ENCODE assay signal across 33 mouse cellular contexts in the genomic region with DNA sequence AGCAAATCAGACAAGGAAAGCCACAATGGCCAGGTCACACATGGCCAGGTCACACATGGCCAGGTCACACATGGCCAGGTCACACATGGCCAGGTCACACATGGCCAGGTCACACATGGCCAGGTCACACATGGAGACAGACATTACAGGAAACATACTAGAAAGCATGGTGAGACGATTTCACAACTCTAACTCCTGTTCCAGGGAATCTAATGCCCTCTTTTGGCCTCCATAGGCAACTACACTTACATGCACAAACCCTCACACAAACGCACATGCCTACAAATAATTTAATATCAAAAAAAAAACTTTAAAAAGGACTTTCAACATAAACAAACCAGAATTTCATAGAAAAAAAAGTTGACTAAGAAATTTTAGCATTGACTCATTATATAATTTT. TPM values are rescaled to one million over a fixed set of nuclear protein-coding genes. Genes with fewer than 3 reads are reported as not detected.
DNase-seq lines count a peak whose midpoint lies in the region; ATAC-seq and TF ChIP-seq lines count a peak whose summit lies in the region.
"Had no signal": no experiment of that assay in that cellular context is flagged by ENCODE, and none has a peak within 500 bp of the region (broad histone marks: within the 10 kb centered on the region; RNA-seq: fewer than 3 reads in every experiment).

No protein-coding gene starts in this region.

- no peak for TF ChIP-seq EP300 in heart, adult 2 months (IDR thresholded peaks at IDR 0.05; ENCODE audit: insufficient read depth, low read depth, low read length)
- TF ChIP-seq EP300 in lung, postnatal 0 days (IDR thresholded peaks at IDR 0.05) = no peak

- DNase-seq in heart, adult 2 months = no peak
- no peak for DNase-seq in heart, postnatal 14 days
- DNase-seq in lung, postnatal 0 days (ENCODE audit: low spot score) = no peak
- no peak for DNase-seq in lung, adult 2 months
- DNase-seq in ZHBTc4 (ENCODE audit: low read depth, low spot score) = peak; percentile 19
- DNase-seq in urinary bladder, postnatal 36 days (ENCODE audit: low spot score in 2 of 2) = no peak
- DNase-seq in thymus, postnatal 36 days = no peak
- no peak for DNase-seq in midbrain, embryonic 11.5 days (ENCODE audit: low spot score, missing footprints)
- DNase-seq: adrenal gland, postnatal 36 days; cerebellum, adult 2 months; cerebellum, postnatal 14 days; forebrain, postnatal 0 days; heart, postnatal 10 days; kidney, adult 9 months; kidney, postnatal 14 days; lung, adult 18-20 months; lung, postnatal 14 days; right cerebral cortex, postnatal 25 days; thymus, adult 18-20 months had no signal

- H3K4me1 ChIP-seq in heart, adult 2 months (ENCODE audit: control insufficient read depth, insufficient read depth, low read length) = no peaks in the 10 kb centered on the region
- no peaks in the 10 kb centered on the region for H3K4me1 ChIP-seq in lung, postnatal 0 days (ENCODE audit: insufficient read depth, low read depth, low read length)
- H3K4me1 ChIP-seq in lung, adult 2 months (ENCODE audit: control insufficient read depth, insufficient read depth, low read length) = no peaks in the 10 kb centered on the region
- no peaks in the 10 kb centered on the region; the same call in 1 of the 2 replicates for H3K4me1 ChIP-seq in midbrain, embryonic 11.5 days (ENCODE audit: control insufficient read depth, insufficient read depth, low read length)
- H3K4me1 ChIP-seq: hindbrain, embryonic 10.5 days; limb, embryonic 13.5 days had no signal

- no peak overlapping the region for H3K9ac ChIP-seq in heart, adult 2 months (ENCODE audit: low read depth, low read length)
- H3K9ac ChIP-seq in lung, postnatal 0 days (replicated peaks; ENCODE audit: low read depth) = no peak overlapping the region
- H3K9ac ChIP-seq in midbrain, embryonic 11.5 days (ENCODE audit: low read length) = no peak overlapping the region
- H3K9ac ChIP-seq: forebrain, embryonic 12.5 days; forebrain, postnatal 0 days; heart, embryonic 13.5 days; limb, embryonic 13.5 days; midbrain, embryonic 15.5 days; neural tube, embryonic 15.5 days had no signal

- H3K27ac ChIP-seq in heart, adult 2 months = no peak overlapping the region
- no peak overlapping the region for H3K27ac ChIP-seq in lung, postnatal 0 days (ENCODE audit: low read length)
- H3K27ac ChIP-seq in midbrain, embryonic 11.5 days (ENCODE audit: low read depth, low read length) = no peak overlapping the region
- H3K27ac ChIP-seq: forebrain, embryonic 12.5 days; heart, embryonic 13.5 days; hindbrain, embryonic 10.5 days; left cerebral cortex, adult 2 months; limb, embryonic 13.5 days; midbrain, embryonic 15.5 days; neural tube, embryonic 15.5 days had no signal

- H3K9me3 ChIP-seq in lung, postnatal 0 days (ENCODE audit: low read length) = no peaks in the 10 kb centered on the region
- no peaks in the 10 kb centered on the region for H3K9me3 ChIP-seq in midbrain, embryonic 11.5 days (ENCODE audit: control insufficient read depth, low read length)
- H3K9me3 ChIP-seq: forebrain, embryonic 12.5 days; heart, embryonic 13.5 days; hindbrain, embryonic 10.5 days; limb, embryonic 13.5 days; midbrain, embryonic 15.5 days; neural tube, embryonic 15.5 days had no signal

- WGBS in heart, adult 2 months = 92% methylated on average over 2 of the region's 2 CpGs
- WGBS in lung, postnatal 0 days = 89% methylated on average over 2 of the region's 2 CpGs
- 83% methylated on average over 2 of the region's 2 CpGs for WGBS in lung, adult 2 months
- 97% methylated on average over 2 of the region's 2 CpGs for WGBS in midbrain, embryonic 11.5 days

- no peaks in the 10 kb centered on the region for H3K79me2 ChIP-seq in heart, adult 2 months (replicated peaks; ENCODE audit: control insufficient read depth, insufficient read depth, low read length)

- intact Hi-C loops in heart, adult 2 months (cut with DNase I) = no loop called here
- intact Hi-C loops in heart, postnatal 14 days (cut with DNase I) = no loop called here

- H3K27me3 ChIP-seq in heart, adult 2 months (ENCODE audit: control insufficient read depth, insufficient read depth, low read length) = no peaks in the 10 kb centered on the region
- H3K27me3 ChIP-seq in lung, postnatal 0 days (replicated peaks; ENCODE audit: insufficient read depth, low read length) = no peaks in the 10 kb centered on the region
- H3K27me3 ChIP-seq in midbrain, embryonic 11.5 days (ENCODE audit: control insufficient read depth, insufficient read depth, low read length) = no peaks in the 10 kb centered on the region
- H3K27me3 ChIP-seq: forebrain, embryonic 12.5 days; heart, embryonic 13.5 days; limb, embryonic 13.5 days; midbrain, embryonic 15.5 days; neural tube, embryonic 15.5 days; Patski had no signal

- no peak overlapping the region for H3K4me2 ChIP-seq in lung, postnatal 0 days (replicated peaks; ENCODE audit: low read depth, low read length)
- H3K4me2 ChIP-seq in midbrain, embryonic 11.5 days = no peak overlapping the region
- H3K4me2 ChIP-seq: forebrain, embryonic 12.5 days; heart, embryonic 13.5 days; limb, embryonic 13.5 days; liver, embryonic 11.5 days; midbrain, embryonic 15.5 days; neural tube, embryonic 15.5 days had no signal

- ATAC-seq in lung, postnatal 0 days = no peak
- no peak for ATAC-seq in midbrain, embryonic 11.5 days (ENCODE audit: low FRiP score)
- ATAC-seq: CD4-positive, CD25-positive, alpha-beta regulatory T cell, adult 4 months; forebrain, postnatal 0 days; hindbrain, embryonic 16.5 days; intestine, embryonic 16.5 days; midbrain, embryonic 15.5 days; Patski had no signal

- no peak for TF ChIP-seq POLR2A in heart, adult 2 months (IDR thresholded peaks at IDR 0.05; ENCODE audit: insufficient read depth, low read depth, low read length)
- TF ChIP-seq POLR2A in lung, adult 2 months (IDR thresholded peaks at IDR 0.05; ENCODE audit: borderline replicate concordance, extremely low read depth, low read depth, low read length) = no peak

- H3K4me3 ChIP-seq in heart, adult 2 months = no peak overlapping the region
- H3K4me3 ChIP-seq in lung, postnatal 0 days (ENCODE audit: low read depth, low read length) = no peak overlapping the region
- no peak overlapping the region for H3K4me3 ChIP-seq in lung, adult 2 months (replicated peaks; ENCODE audit: extremely low read depth, low read depth, low read length)
- no peak overlapping the region for H3K4me3 ChIP-seq in midbrain, embryonic 11.5 days (ENCODE audit: low read depth, low read length)
- H3K4me3 ChIP-seq: erythroblast, embryonic 14.5 days; forebrain, embryonic 12.5 days; heart, embryonic 13.5 days; hindbrain, embryonic 10.5 days; left cerebral cortex, adult 2 months; limb, embryonic 13.5 days; midbrain, embryonic 15.5 days; neural tube, embryonic 15.5 days had no signal

- 0 out of 2 replicates have a peak, but pooled peaks have one; percentile 4 for TF ChIP-seq CTCF in heart, adult 2 months (IDR thresholded peaks at IDR 0.05)
- peak; percentile 9; the same call in 1 of the 2 replicates for TF ChIP-seq CTCF in lung, postnatal 0 days (IDR thresholded peaks at IDR 0.05)
- no peak for TF ChIP-seq CTCF in lung, adult 2 months (IDR thresholded peaks at IDR 0.05; ENCODE audit: insufficient read depth, low read length)

- no peaks in the 10 kb centered on the region for H3K36me3 ChIP-seq in heart, adult 2 months (ENCODE audit: control insufficient read depth, insufficient read depth, low read length)
- no peaks in the 10 kb centered on the region for H3K36me3 ChIP-seq in lung, postnatal 0 days (ENCODE audit: insufficient read depth, low read length)
- H3K36me3 ChIP-seq in midbrain, embryonic 11.5 days (ENCODE audit: control insufficient read depth, insufficient read depth, low read length) = no peaks in the 10 kb centered on the region
- H3K36me3 ChIP-seq: forebrain, embryonic 12.5 days; heart, embryonic 13.5 days; limb, embryonic 13.5 days; midbrain, embryonic 15.5 days; neural tube, embryonic 15.5 days had no signal

RNA-seq across cellular contexts. Expression of a gene that starts 34.2 kb away (rescaled TPM):
- total RNA-seq in heart, adult 2 months (2021) = under 1 TPM in 1 of 2 experiments, not detected in 1; 0.13 TPM
- polyA plus RNA-seq in heart, adult 2 months (2012; rRNA removed) = 0.06 TPM in 1 of 2 replicates, not detected in the other
- total RNA-seq in heart, postnatal 14 days (2021) = under 1 TPM; 0.62 to 0.90 TPM
- polyA plus RNA-seq in lung, postnatal 0 days (2015; fragmentation: Nextera tagmentation; extraction: Ambion mirVana) = 2.2 and 2.7 TPM in 2 replicates
- 0.34 and 0.48 TPM in 2 replicates for polyA plus RNA-seq in lung, adult 2 months (2012; rRNA removed)
- polyA plus RNA-seq in midbrain, embryonic 11.5 days (2014; fragmentation: Nextera tagmentation; extraction: Ambion mirVana) = 23.8 and 24.6 TPM in 2 replicates
- total RNA-seq: gastrocnemius, adult 8-10 months had no signal

RNA-seq across cellular contexts. Expression of a gene that starts 34.3 kb away (rescaled TPM):
- 1 to 10 TPM; 7.9 to 9.6 TPM for total RNA-seq in heart, adult 2 months (2021)
- 7.3 and 10.3 TPM in 2 replicates for polyA plus RNA-seq in heart, adult 2 months (2012; rRNA removed)
- total RNA-seq in heart, postnatal 14 days (2021) = 10 to 100 TPM in 1 of 2 experiments, 1 to 10 TPM in 1; 9.7 to 11.8 TPM
- 14.2 and 17.2 TPM in 2 replicates for polyA plus RNA-seq in lung, postnatal 0 days (2015; fragmentation: Nextera tagmentation; extraction: Ambion mirVana)
- polyA plus RNA-seq in lung, adult 2 months (2012; rRNA removed) = 10.2 and 12.9 TPM in 2 replicates
- polyA plus RNA-seq in midbrain, embryonic 11.5 days (2014; fragmentation: Nextera tagmentation; extraction: Ambion mirVana) = 78.3 and 81.9 TPM in 2 replicates
